Mouse (Mus musculus): ENCODE results near the gene Slc25a40. TPM values are rescaled to one million over a fixed set of nuclear protein-coding genes. Genes with fewer than 3 reads are reported as not detected.
A peak's percentile ranks its signal among the peaks of the same experiment; 100 is the strongest.

Gene Slc25a40
- 9.7 and 11.2 TPM in 2 replicates for polyA plus RNA-seq (2012; rRNA removed)

GRCm38 (mm10) chr5:8422157-8422931, at the start of gene Slc25a40, which contains the start of gene Dbf4:
Gene Slc25a40 (plus strand): TSS chr5:8422850.
Gene Dbf4 (minus strand): TSS chr5:8422716.
- peak; percentile 93 for DNase-seq (ENCODE audit: low spot score)

GRCm38 (mm10) chr5:8373415-8373814, 49.2 kb upstream of the Slc25a40 start:
- DNase-seq (ENCODE audit: low spot score) = no peak

- DNase-seq (ENCODE audit: low spot score) = no peak
Measured at GRCm38 (mm10) chr5:8374297-8374906, 48.2 kb upstream of the Slc25a40 start.

- DNase-seq (ENCODE audit: low spot score) = no peak
Measured at GRCm38 (mm10) chr5:8393891-8394583, 28.6 kb upstream of the Slc25a40 start.

GRCm38 (mm10) chr5:8397587-8398249, 24.9 kb upstream of the Slc25a40 start:
- DNase-seq (ENCODE audit: low spot score) = no peak

GRCm38 (mm10) chr5:8408746-8409145, 13.9 kb upstream of the Slc25a40 start:
- DNase-seq (ENCODE audit: low spot score) = no peak

GRCm38 (mm10) chr5:8416683-8417413, 5.8 kb upstream of the Slc25a40 start:
- no peak for DNase-seq (ENCODE audit: low spot score)

GRCm38 (mm10) chr5:8417443-8417842, 5.2 kb upstream of the Slc25a40 start:
- DNase-seq (ENCODE audit: low spot score) = no peak

- no peak for DNase-seq (ENCODE audit: low spot score)
Measured at GRCm38 (mm10) chr5:8421424-8421823, 1.2 kb upstream of the Slc25a40 start.

- no peak for DNase-seq (ENCODE audit: low spot score)
Measured at GRCm38 (mm10) chr5:8422932-8423928, 580 bp downstream of the Slc25a40 start.

- no peak for DNase-seq (ENCODE audit: low spot score)
Measured at GRCm38 (mm10) chr5:8424116-8424515, 1.5 kb downstream of the Slc25a40 start.

- no peak for DNase-seq (ENCODE audit: low spot score)
Measured at GRCm38 (mm10) chr5:8425899-8426298, 3.2 kb downstream of the Slc25a40 start.

GRCm38 (mm10) chr5:8437481-8438156, 15.0 kb downstream of the Slc25a40 start:
- no peak for DNase-seq (ENCODE audit: low spot score)

- DNase-seq (ENCODE audit: low spot score) = no peak
Measured at GRCm38 (mm10) chr5:8439095-8439494, 16.4 kb downstream of the Slc25a40 start.

- DNase-seq (ENCODE audit: low spot score) = no peak
Measured at GRCm38 (mm10) chr5:8455565-8455964, 32.9 kb downstream of the Slc25a40 start.

- DNase-seq (ENCODE audit: low spot score) = no peak
Measured at GRCm38 (mm10) chr5:8456561-8456960, 33.9 kb downstream of the Slc25a40 start.

GRCm38 (mm10) chr5:8487989-8488700, 65.5 kb downstream of the Slc25a40 start:
- no peak for DNase-seq (ENCODE audit: low spot score)

- no peak for DNase-seq (ENCODE audit: low spot score)
Measured at GRCm38 (mm10) chr5:8488701-8489297, 66.1 kb downstream of the Slc25a40 start.
